8 mouse cellular contexts compared by ENCODE assay signal in genomic region chr7:45921242-45921621, GRCm38 (mm10). TPM values are rescaled to one million over a fixed set of nuclear protein-coding genes. Genes with fewer than 3 reads are reported as not detected.
DNase-seq lines count a peak whose midpoint lies in the region; ATAC-seq and TF ChIP-seq lines count a peak whose summit lies in the region.

Gene Emp3, minus strand, starts transcription at chr7:45921404.

- peaks cover 34% of the 10 kb centered on the region for H3K4me1 ChIP-seq in testis, adult 2 months (ENCODE audit: control insufficient read depth, insufficient read depth, low read length)
- peaks cover 29% of the 10 kb centered on the region for H3K4me1 ChIP-seq in forebrain, embryonic 13.5 days
- H3K4me1 ChIP-seq in liver, adult 2 months (ENCODE audit: control insufficient read depth, insufficient read depth, low read length): no peaks in the 10 kb centered on the region

- peak within 1 kb of the TSS; percentile 84 for H3K4me3 ChIP-seq in testis, adult 2 months (ENCODE audit: control insufficient read depth, low read depth, low read length)
- H3K4me3 ChIP-seq in forebrain, embryonic 13.5 days: no peak within 1 kb of the TSS
- H3K4me3 ChIP-seq in liver, adult 2 months (ENCODE audit: insufficient read depth, low read depth, low read length): peak within 1 kb of the TSS; percentile 43

- DNase-seq in testis, postnatal 14 days (ENCODE audit: low spot score): no peak
- DNase-seq in heart, postnatal 4 days: peak; percentile 64
- no peak for DNase-seq in liver, adult 2 months (ENCODE audit: extremely low read depth, low read depth, low spot score)
- DNase-seq in monocyte, adult 2 months (ENCODE audit: low read depth in 1 of 2, low spot score in 2 of 2): peak; percentile 43 to 58
- peak; percentile 72 for DNase-seq in urinary bladder, postnatal 14 days (ENCODE audit: low spot score)
- no peak for DNase-seq in right cerebral cortex, adult 18-20 months

- no peak for TF ChIP-seq POLR2A in testis, adult 2 months (IDR thresholded peaks at IDR 0.05; ENCODE audit: control insufficient read depth, low read depth, low read length)
- TF ChIP-seq POLR2A in liver, adult 2 months (IDR thresholded peaks at IDR 0.05; ENCODE audit: extremely low read depth, insufficient read depth, low read length): no peak

- ATAC-seq in forebrain, embryonic 13.5 days: no peak

- H3K9me3 ChIP-seq in forebrain, embryonic 13.5 days (replicated peaks): 0 out of 2 replicates have a peak, but pooled peaks cover 5% of the 10 kb centered on the region

- no peaks in the 10 kb centered on the region for H3K36me3 ChIP-seq in testis, adult 2 months (ENCODE audit: control insufficient read depth, insufficient read depth, low read length)
- no peaks in the 10 kb centered on the region for H3K36me3 ChIP-seq in forebrain, embryonic 13.5 days (ENCODE audit: poor library complexity, severe bottlenecking)
- no peaks in the 10 kb centered on the region for H3K36me3 ChIP-seq in liver, adult 2 months (ENCODE audit: control insufficient read depth, insufficient read depth, low read length)

- H3K4me2 ChIP-seq in forebrain, embryonic 13.5 days: no peak within 1 kb of the TSS

- H3K27me3 ChIP-seq in testis, adult 2 months (ENCODE audit: control insufficient read depth, insufficient read depth, low read length): no peaks in the 10 kb centered on the region
- H3K27me3 ChIP-seq in forebrain, embryonic 13.5 days: no peaks in the 10 kb centered on the region
- H3K27me3 ChIP-seq in liver, adult 2 months (ENCODE audit: control insufficient read depth, insufficient read depth, low read length): no peaks in the 10 kb centered on the region

- peak within 1 kb of the TSS; percentile 93 for H3K27ac ChIP-seq in testis, adult 2 months (ENCODE audit: control insufficient read depth, insufficient read depth, low read depth, low read length)
- H3K27ac ChIP-seq in forebrain, embryonic 13.5 days: no peak within 1 kb of the TSS
- peak within 1 kb of the TSS; percentile 49 for H3K27ac ChIP-seq in liver, adult 2 months (replicated peaks; ENCODE audit: insufficient read depth, low read depth, low read length)

- H3K9ac ChIP-seq in forebrain, embryonic 13.5 days: peak within 1 kb of the TSS; percentile 21; the same call in 1 of the 2 replicates
- peak within 1 kb of the TSS; percentile 48 for H3K9ac ChIP-seq in liver, adult 2 months (ENCODE audit: low read depth, low read length)

- H3K79me2 ChIP-seq in liver, adult 2 months (ENCODE audit: control insufficient read depth, insufficient read depth, low read length): no peaks in the 10 kb centered on the region

- no peak for TF ChIP-seq CTCF in testis, adult 2 months (IDR thresholded peaks at IDR 0.05; ENCODE audit: control insufficient read depth, insufficient read depth, insufficient replicate concordance, low read depth, low read length)
- TF ChIP-seq CTCF in liver, adult 2 months (IDR thresholded peaks at IDR 0.05; ENCODE audit: low read depth, low read length): no peak

- 57% methylated on average over 9 of the region's 9 CpGs for WGBS in forebrain, embryonic 13.5 days
- WGBS in liver, adult 2 months: 62% methylated on average over 9 of the region's 9 CpGs

RNA-seq across cellular contexts. Expression of gene Emp3, which starts in this region (rescaled TPM):
- polyA plus RNA-seq in testis, adult 2 months (2012; rRNA removed): 80.7 and 85.0 TPM in 2 replicates
- 13.2 and 16.6 TPM in 2 replicates for polyA plus RNA-seq in forebrain, embryonic 13.5 days (2015; fragmentation: Nextera tagmentation; extraction: Ambion mirVana)
- total RNA-seq in heart, postnatal 4 days (2021): 10 to 100 TPM; 38.0 to 42.1 TPM
- 2.1 and 3.6 TPM in 2 replicates for total RNA-seq in liver, adult 2 months (2014; rRNA removed)
- 8.5 and 13.6 TPM in 2 replicates for polyA plus RNA-seq in liver, adult 2 months (2012; rRNA removed)

Comparison
In these comparisons a context has a peak if more than half of its experiments do, and no peak if none do; other contexts are left out.
1. DNase-seq: peak in heart, postnatal 4 days (single experiment), monocyte, adult 2 months (2 of 2) and urinary bladder, postnatal 14 days (single experiment); none in testis, postnatal 14 days (single experiment), liver, adult 2 months (single experiment) and right cerebral cortex, adult 18-20 months (single experiment).